Mouse (Mus musculus) liver, adult 10 weeks (tissue): ENCODE results near the gene Olfr237-ps1. TPM values are rescaled to one million over a fixed set of nuclear protein-coding genes. Genes with fewer than 3 reads are reported as not detected.

Experiments
- polyA plus RNA-seq: library from polyadenylated mRNA; stranded (reverse); fragments of 350-450 nt; fragmentation: Illumina TruSeq; extraction: RNeasy Lipid Tissue Mini Kit (QIAGEN cat#74804); gene quantifications from one replicate; pipeline ENCODE4 v1.2.3, GENCODE M21; 2014; ENCODE audit warnings: low read depth, low replicate concordance

Gene Olfr237-ps1
- polyA plus RNA-seq = not detected

GRCm38 (mm10) chr6:43146267-43146666 is at the start of gene Olfr237-ps1:
Olfr237-ps1 (plus strand) TSS chr6:43146567.

GRCm38 (mm10) chr6:43106069-43106468 is 40.3 kb upstream of the Olfr237-ps1 start, which contains the start of gene Olfr441:
Olfr441 (plus strand) TSS chr6:43106369.

GRCm38 (mm10) chr6:43162982-43163381 is 16.6 kb downstream of the Olfr237-ps1 start, which contains the start of gene Olfr437:
Olfr437 (plus strand) TSS chr6:43163282.

GRCm38 (mm10) chr6:43171840-43172239 is 25.5 kb downstream of the Olfr237-ps1 start, which contains the start of gene Olfr13:
Olfr13 (plus strand) TSS chr6:43172140.

DNA sequence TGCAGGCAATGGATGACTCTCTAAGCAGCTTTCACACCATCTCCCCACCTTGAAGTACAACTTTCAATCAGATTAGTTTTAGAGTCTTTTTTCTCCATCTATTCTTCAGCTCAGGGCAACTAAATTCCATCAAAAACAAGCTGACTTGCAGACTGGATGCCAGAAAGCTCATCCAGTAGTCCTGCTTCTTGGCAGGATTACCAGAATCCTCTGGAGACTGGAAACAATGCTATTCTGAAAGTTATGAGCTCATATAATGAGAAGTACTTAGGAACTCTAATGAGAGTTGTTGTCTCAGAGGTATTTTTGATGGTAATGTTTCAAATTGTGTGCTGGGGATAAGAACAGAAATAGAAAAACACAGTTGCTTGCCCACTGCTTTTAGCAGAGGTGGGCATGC is 50.4 kb downstream of the Olfr237-ps1 start, which contains the start of gene Olfr435:
Olfr435 (plus strand) TSS at position 366 of the 400 bp plus-strand sequence.

Other genes starting within 250 kb of the Olfr237-ps1 start
- not detected for gene Olfr447, start 237.7 kb upstream of the Olfr237-ps1 start, polyA plus RNA-seq
- gene Olfr446, start 225.2 kb upstream of the Olfr237-ps1 start, polyA plus RNA-seq = not detected
- not detected for gene Olfr444, start 197.5 kb upstream of the Olfr237-ps1 start, polyA plus RNA-seq
- gene Olfr441, start 40.2 kb upstream of the Olfr237-ps1 start, polyA plus RNA-seq = not detected
- gene Olfr437, start 16.7 kb downstream of the Olfr237-ps1 start, polyA plus RNA-seq = not detected
- not detected for gene Olfr13, start 25.6 kb downstream of the Olfr237-ps1 start, polyA plus RNA-seq
- gene Olfr435, start 50.6 kb downstream of the Olfr237-ps1 start, polyA plus RNA-seq = not detected
- gene Olfr434, start 66.5 kb downstream of the Olfr237-ps1 start, polyA plus RNA-seq = not detected
- not detected for gene Olfr47, start 85.0 kb downstream of the Olfr237-ps1 start, polyA plus RNA-seq
- gene Arhgef5, start 119.0 kb downstream of the Olfr237-ps1 start, polyA plus RNA-seq = 11.0 TPM
- gene Nobox, start 163.0 kb downstream of the Olfr237-ps1 start, polyA plus RNA-seq = not detected